Mouse (Mus musculus) kidney, embryonic 14.5 days (tissue): Measurements from ENCODE around the gene Mok. TPM values are rescaled to one million over a fixed set of nuclear protein-coding genes. Genes with fewer than 3 reads are reported as not detected.

Source experiments
- ATAC-seq: fragments of 200-750 bp; cut with Nextera tagmentation; 2 replicates; pipeline ENCODE4 v1.8.0; 2017; ENCODE audit warnings: moderate number of reproducible peaks, mild to moderate bottlenecking, moderate TSS enrichment, moderate library complexity; ENCODE audit not compliant: low FRiP score, low TSS enrichment
- H3K27ac ChIP-seq: fragments of 300-500 bp; sonication (generic); 2 replicates; pipeline ENCODE4 v1.5.1; 2014; ENCODE audit warnings: low read depth, mild to moderate bottlenecking, low read length, moderate library complexity, mixed read lengths
- H3K27me3 ChIP-seq: fragments of 300-500 bp; sonication (generic); 2 replicates; pipeline ENCODE4 v1.6.1; 2014; ENCODE audit warnings: mild to moderate bottlenecking, low read length; ENCODE audit not compliant: control insufficient read depth, insufficient read depth
- H3K36me3 ChIP-seq: fragments of 300-500 bp; sonication (generic); 2 replicates; pipeline ENCODE4 v1.6.1; 2014; ENCODE audit warnings: low read length, mixed read lengths; ENCODE audit not compliant: control insufficient read depth, insufficient read depth
- H3K4me1 ChIP-seq: fragments of 300-500 bp; sonication (generic); 2 replicates; pipeline ENCODE4 v1.6.1; 2014; ENCODE audit warnings: low read length, mixed read lengths; ENCODE audit not compliant: control insufficient read depth, insufficient read depth
- H3K4me2 ChIP-seq: fragments of 300-500 bp; sonication (generic); replicated peaks from 2 replicates; pipeline ENCODE4 v1.6.1; 2014; ENCODE audit warnings: low read depth, mild to moderate bottlenecking, low read length
- H3K4me3 ChIP-seq: fragments of 300-500 bp; sonication (generic); 2 replicates; pipeline ENCODE4 v1.5.1; 2014; ENCODE audit warnings: mild to moderate bottlenecking, low read length
- H3K9ac ChIP-seq: fragments of 300-500 bp; sonication (generic); 2 replicates; pipeline ENCODE4 v1.6.1; 2014; ENCODE audit warnings: low read depth, mild to moderate bottlenecking, low read length, moderate library complexity
- H3K9me3 ChIP-seq: fragments of 300-500 bp; sonication (generic); 2 replicates; pipeline ENCODE4 v1.6.1; 2016; ENCODE audit warnings: low read length; ENCODE audit not compliant: control insufficient read depth
- WGBS: fragments of 180-500 bp; shearing (Covaris S2); extraction: QIAGEN DNeasy Blood & Tissue Kit; methylation state at CpG from one replicate; pipeline ENCODE4 v1.1.7; 2014; 5-methylcytosine and 5-hydroxymethylcytosine counted together
- polyA plus RNA-seq: library from polyadenylated mRNA; unstranded; fragments of >200 nt; fragmentation: Nextera tagmentation; extraction: Ambion mirVana; gene quantifications from 2 replicates; pipeline ENCODE4 v1.2.1, GENCODE M21; 2014

The Mok gene
- polyA plus RNA-seq, 1 experiment from 2014 or later, result 6.8 TPM

GRCm38 (mm10) chr12:110806301-110806970, 34.3 kb downstream of the Mok start:
- no peak overlapping the region for H3K9ac ChIP-seq
- H3K27ac ChIP-seq, result no peak overlapping the region
- no peak overlapping the region for H3K4me2 ChIP-seq
- ATAC-seq, result no peak
- no peaks in the 10 kb centered on the region for H3K27me3 ChIP-seq
- H3K9me3 ChIP-seq, result no peaks in the 10 kb centered on the region
- H3K4me1 ChIP-seq, result no peaks in the 10 kb centered on the region
- H3K36me3 ChIP-seq, result peaks cover 7% of the 10 kb centered on the region
- H3K4me3 ChIP-seq, result no peak overlapping the region
- 80% methylated on average over 3 of the region's 3 CpGs for WGBS

- no peaks in the 10 kb centered on the region for H3K27me3 ChIP-seq
- no peak overlapping the region for H3K27ac ChIP-seq
- no peaks in the 10 kb centered on the region for H3K9me3 ChIP-seq
- WGBS, result 38% methylated on average over 10 of the region's 10 CpGs
- no peak overlapping the region for H3K9ac ChIP-seq
- H3K4me2 ChIP-seq, result no peak overlapping the region
- ATAC-seq, result peak; percentile 71; the same call in 1 of the 2 replicates
- H3K4me1 ChIP-seq, result no peaks in the 10 kb centered on the region
- H3K4me3 ChIP-seq, result no peak overlapping the region
- peaks cover 7% of the 10 kb centered on the region for H3K36me3 ChIP-seq
These were observed 36.5 kb downstream of the Mok start for GRCm38 (mm10) chr12:110804261-110804660.

GRCm38 (mm10) chr12:110802674-110803297, 38.0 kb downstream of the Mok start:
- Histone ChIP-seq H3K9ac (no peak overlapping the region), H3K4me3 (no peak overlapping the region), H3K27ac (no peak overlapping the region), H3K4me1 (no peaks in the 10 kb centered on the region), H3K36me3 (peaks cover 7% of the 10 kb centered on the region), H3K27me3 (no peaks in the 10 kb centered on the region), H3K4me2 (no peak overlapping the region), H3K9me3 (no peaks in the 10 kb centered on the region)
- no peak for ATAC-seq
- 85% methylated on average over 5 of the region's 5 CpGs for WGBS

- no peaks in the 10 kb centered on the region for H3K4me1 ChIP-seq
- H3K27ac ChIP-seq, result no peak overlapping the region
- no peak overlapping the region for H3K4me2 ChIP-seq
- H3K36me3 ChIP-seq, result peaks cover 7% of the 10 kb centered on the region
- H3K9me3 ChIP-seq, result no peaks in the 10 kb centered on the region
- ATAC-seq, result no peak
- no peaks in the 10 kb centered on the region for H3K27me3 ChIP-seq
- WGBS, result 83% methylated on average over 10 of the region's 10 CpGs
- H3K9ac ChIP-seq, result no peak overlapping the region
- H3K4me3 ChIP-seq, result no peak overlapping the region
These were observed 38.8 kb downstream of the Mok start for GRCm38 (mm10) chr12:110801876-110802464.

- H3K36me3 ChIP-seq, result no peaks in the 10 kb centered on the region; the same call in 1 of the 2 replicates
- no peak for ATAC-seq
- H3K4me2 ChIP-seq, result no peak overlapping the region
- no peaks in the 10 kb centered on the region for H3K4me1 ChIP-seq
- no peak overlapping the region for H3K4me3 ChIP-seq
- H3K9me3 ChIP-seq, result no peaks in the 10 kb centered on the region
- no peak overlapping the region for H3K9ac ChIP-seq
- WGBS, result 93% methylated on average over 4 of the region's 4 CpGs
- no peaks in the 10 kb centered on the region for H3K27me3 ChIP-seq
- no peak overlapping the region for H3K27ac ChIP-seq
These were observed 41.5 kb downstream of the Mok start for GRCm38 (mm10) chr12:110799226-110799625.

GRCm38 (mm10) chr12:110797842-110798431, 42.8 kb downstream of the Mok start:
- Histone ChIP-seq H3K4me3 (no peak overlapping the region), H3K9me3 (no peaks in the 10 kb centered on the region), H3K27me3 (no peaks in the 10 kb centered on the region), H3K4me1 (no peaks in the 10 kb centered on the region), H3K36me3 (peaks cover 6% of the 10 kb centered on the region; the same call in 1 of the 2 replicates), H3K9ac (no peak overlapping the region), H3K27ac (no peak overlapping the region), H3K4me2 (no peak overlapping the region)
- no peak for ATAC-seq
- WGBS, result 84% methylated on average over 10 of the region's 10 CpGs

- no peak overlapping the region for H3K27ac ChIP-seq
- WGBS, result 90% methylated on average over 6 of the region's 6 CpGs
- H3K9ac ChIP-seq, result no peak overlapping the region
- no peaks in the 10 kb centered on the region for H3K9me3 ChIP-seq
- H3K36me3 ChIP-seq, result peaks cover 9% of the 10 kb centered on the region; the same call in 1 of the 2 replicates
- H3K4me1 ChIP-seq, result no peaks in the 10 kb centered on the region
- no peak for ATAC-seq
- no peak overlapping the region for H3K4me2 ChIP-seq
- H3K4me3 ChIP-seq, result no peak overlapping the region
- no peaks in the 10 kb centered on the region for H3K27me3 ChIP-seq
These were observed 43.5 kb downstream of the Mok start for GRCm38 (mm10) chr12:110797202-110797601.

- H3K9me3 ChIP-seq, result no peaks in the 10 kb centered on the region
- H3K36me3 ChIP-seq, result peaks cover 9% of the 10 kb centered on the region; the same call in 1 of the 2 replicates
- H3K4me1 ChIP-seq, result no peaks in the 10 kb centered on the region
- no peak for ATAC-seq
- H3K27me3 ChIP-seq, result no peaks in the 10 kb centered on the region
- WGBS, result 77% methylated on average over 6 of the region's 6 CpGs
- no peak overlapping the region for H3K9ac ChIP-seq
- H3K4me2 ChIP-seq, result no peak overlapping the region
- no peak overlapping the region for H3K4me3 ChIP-seq
- no peak overlapping the region for H3K27ac ChIP-seq
These were observed 44.0 kb downstream of the Mok start for GRCm38 (mm10) chr12:110796748-110797147.

- Histone ChIP-seq H3K9me3 (no peaks in the 10 kb centered on the region), H3K9ac (no peak overlapping the region), H3K4me2 (no peak overlapping the region), H3K4me1 (no peaks in the 10 kb centered on the region), H3K4me3 (no peak overlapping the region), H3K36me3 (peaks cover 9% of the 10 kb centered on the region; the same call in 1 of the 2 replicates), H3K27me3 (no peaks in the 10 kb centered on the region), H3K27ac (no peak overlapping the region)
- WGBS, result 86% methylated on average over 6 of the region's 6 CpGs
- no peak for ATAC-seq
These were observed 45.7 kb downstream of the Mok start for GRCm38 (mm10) chr12:110795035-110795434.
